ENCODE assay signal across 20 mouse cellular contexts in the genomic region with DNA sequence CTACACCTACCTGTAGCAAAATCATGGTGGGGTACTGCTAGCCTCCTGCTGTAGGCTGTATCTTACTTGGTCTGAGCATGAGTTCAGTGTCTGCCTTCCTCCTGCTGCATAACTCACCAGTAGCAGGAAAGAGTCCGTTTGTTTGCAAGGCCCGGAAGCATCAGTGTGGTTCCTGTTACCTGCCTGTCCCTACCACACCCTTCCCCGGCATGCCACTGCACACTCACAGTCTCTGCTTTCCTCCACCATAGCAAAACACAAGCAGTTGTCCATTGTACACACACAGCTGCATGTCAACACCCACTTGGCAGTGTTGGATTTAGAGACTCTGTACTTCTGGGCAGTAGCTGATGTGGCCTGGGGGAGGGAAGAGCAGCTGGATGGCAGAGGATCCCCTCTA.
DNase-seq lines count a peak whose midpoint lies in the region; ATAC-seq lines count a peak whose summit lies in the region.
"Had no signal": no experiment of that assay in that cellular context is flagged by ENCODE, and none has a peak within 500 bp of the region (broad histone marks: within the 10 kb centered on the region; RNA-seq: fewer than 3 reads in every experiment).

No protein-coding gene starts in this region.

- no peak overlapping the region for H3K4me3 ChIP-seq in heart, embryonic 10.5 days
- no peak overlapping the region for H3K4me3 ChIP-seq in hindbrain, embryonic 11.5 days (ENCODE audit: low read depth, low read length)
- no peak overlapping the region for H3K4me3 ChIP-seq in hindbrain, embryonic 16.5 days (ENCODE audit: low read length)
- H3K4me3 ChIP-seq: forebrain, embryonic 13.5 days; neural tube, embryonic 13.5 days had no signal

- WGBS in heart, embryonic 10.5 days = 54% methylated on average over 3 of the region's 3 CpGs
- WGBS in hindbrain, embryonic 11.5 days = 93% methylated on average over 3 of the region's 3 CpGs
- WGBS in hindbrain, embryonic 16.5 days = 75% methylated on average over 3 of the region's 3 CpGs

- H3K27ac ChIP-seq in heart, embryonic 10.5 days = peak overlapping the region; percentile 60
- H3K27ac ChIP-seq in hindbrain, embryonic 11.5 days (ENCODE audit: low read depth, low read length) = no peak overlapping the region
- no peak overlapping the region for H3K27ac ChIP-seq in hindbrain, embryonic 16.5 days (ENCODE audit: low read depth, low read length)
- H3K27ac ChIP-seq: forebrain, embryonic 13.5 days; hindbrain, embryonic 14.5 days; neural tube, embryonic 13.5 days had no signal

- DNase-seq in heart, embryonic 10.5 days (ENCODE audit: low spot score) = no peak
- no peak for DNase-seq in heart, adult 9 months (ENCODE audit: low spot score in 2 of 2)
- DNase-seq in hindbrain, embryonic 11.5 days (ENCODE audit: low spot score) = no peak
- DNase-seq in ES-CJ7 (ENCODE audit: low read depth, low spot score) = peak; percentile 33
- DNase-seq in lung, postnatal 14 days = peak; percentile 9
- no peak for DNase-seq in left cerebral cortex, postnatal 36 days (ENCODE audit: low spot score in 2 of 2)
- DNase-seq in retina, embryonic 14.5 days (ENCODE audit: low spot score) = no peak
- DNase-seq: adrenal gland, postnatal 14 days; cerebellum, adult 11-12 months; cerebellum, postnatal 36 days; kidney, adult 18-20 months; kidney, postnatal 14 days; right cerebral cortex, postnatal 14 days; thymus, postnatal 14 days had no signal

- peaks cover 41% of the 10 kb centered on the region for H3K36me3 ChIP-seq in heart, embryonic 10.5 days
- no peaks in the 10 kb centered on the region for H3K36me3 ChIP-seq in hindbrain, embryonic 11.5 days (ENCODE audit: control insufficient read depth, insufficient read depth, low read length)
- H3K36me3 ChIP-seq in hindbrain, embryonic 16.5 days (ENCODE audit: control insufficient read depth, insufficient read depth, low read length) = no peaks in the 10 kb centered on the region

- no peak overlapping the region for H3K9ac ChIP-seq in hindbrain, embryonic 11.5 days (ENCODE audit: low read depth, low read length)
- no peak overlapping the region for H3K9ac ChIP-seq in hindbrain, embryonic 16.5 days (ENCODE audit: low read depth, low read length)
- H3K9ac ChIP-seq: forebrain, embryonic 13.5 days; hindbrain, embryonic 14.5 days; neural tube, embryonic 13.5 days had no signal

- H3K27me3 ChIP-seq in heart, embryonic 10.5 days (ENCODE audit: insufficient read depth, poor library complexity, severe bottlenecking) = no peaks in the 10 kb centered on the region
- no peaks in the 10 kb centered on the region for H3K27me3 ChIP-seq in hindbrain, embryonic 11.5 days (ENCODE audit: control insufficient read depth, insufficient read depth, low read length)
- H3K27me3 ChIP-seq in hindbrain, embryonic 16.5 days (replicated peaks; ENCODE audit: control insufficient read depth, insufficient read depth, low read length) = no peaks in the 10 kb centered on the region
- H3K27me3 ChIP-seq: CH12.LX; forebrain, embryonic 13.5 days; neural tube, embryonic 13.5 days had no signal

- peak; percentile 14; the same call in 1 of the 2 replicates for ATAC-seq in hindbrain, embryonic 11.5 days (ENCODE audit: low FRiP score)
- no peak for ATAC-seq in hindbrain, embryonic 16.5 days
- ATAC-seq: activated CD4-positive, CD25-positive, alpha-beta regulatory T cell, adult 4 months; forebrain, embryonic 13.5 days had no signal

- peaks cover 3% of the 10 kb centered on the region; the same call in 1 of the 2 replicates for H3K9me3 ChIP-seq in heart, embryonic 10.5 days
- H3K9me3 ChIP-seq in hindbrain, embryonic 11.5 days (ENCODE audit: control insufficient read depth, low read length) = no peaks in the 10 kb centered on the region
- no peaks in the 10 kb centered on the region for H3K9me3 ChIP-seq in hindbrain, embryonic 16.5 days (ENCODE audit: control insufficient read depth, low read length)
- H3K9me3 ChIP-seq: neural tube, embryonic 13.5 days had no signal

- peaks cover 20% of the 10 kb centered on the region for H3K4me1 ChIP-seq in heart, embryonic 10.5 days
- no peaks in the 10 kb centered on the region for H3K4me1 ChIP-seq in hindbrain, embryonic 11.5 days (replicated peaks; ENCODE audit: control insufficient read depth, insufficient read depth, low read length)
- no peaks in the 10 kb centered on the region for H3K4me1 ChIP-seq in hindbrain, embryonic 16.5 days (ENCODE audit: control insufficient read depth, insufficient read depth, low read depth, low read length)
- H3K4me1 ChIP-seq: forebrain, embryonic 13.5 days; neural tube, embryonic 13.5 days had no signal

- intact Hi-C loops in left cerebral cortex, postnatal 36 days (cut with DNase I) = no loop called here

- no peak overlapping the region for H3K4me2 ChIP-seq in hindbrain, embryonic 11.5 days (replicated peaks; ENCODE audit: low read depth, low read length)
- H3K4me2 ChIP-seq in hindbrain, embryonic 16.5 days (ENCODE audit: low read length) = no peak overlapping the region
- H3K4me2 ChIP-seq: forebrain, embryonic 13.5 days; hindbrain, embryonic 14.5 days; neural tube, embryonic 13.5 days had no signal

Comparison
In these comparisons a context has a peak if more than half of its experiments do, and no peak if none do; other contexts are left out.
1. DNase-seq: peak in ES-CJ7 (single experiment) and lung, postnatal 14 days (single experiment); none in heart, embryonic 10.5 days (single experiment), heart, adult 9 months (0 of 2), hindbrain, embryonic 11.5 days (single experiment), left cerebral cortex, postnatal 36 days (0 of 2) and retina, embryonic 14.5 days (single experiment).